Mouse (Mus musculus) spleen, adult 2 months (tissue): ENCODE measurements around the gene Gm14151. TPM values are rescaled to one million over a fixed set of nuclear protein-coding genes. Genes with fewer than 3 reads are reported as not detected.
"Not testable (repeated sequence)": the region's sequence is repeated elsewhere in the genome, so short reads cannot be mapped to it uniquely, and the experiment has no call there.

Experiments
- DNase-seq, 2 experiments: peaks; one replicate each; pipeline versions ENCODE4 v3.0.0 to v3.0.0-alpha.2; 2012 to 2021; ENCODE audit warnings: low spot score in 2 of 2, low read depth in 1 of 2
- H3K27ac ChIP-seq: fragments of 200-500 bp; 2 replicates; pipeline ENCODE4 v1.5.1; 2012; ENCODE audit warnings: low read length, inconsistent platforms; ENCODE audit not compliant: insufficient read depth
- H3K27me3 ChIP-seq: fragments of 200-500 bp; 2 replicates; pipeline ENCODE4 v1.6.1; 2012; ENCODE audit warnings: mild to moderate bottlenecking, moderate library complexity, low read length, inconsistent platforms; ENCODE audit not compliant: control insufficient read depth, insufficient read depth
- H3K36me3 ChIP-seq: fragments of 200-500 bp; 2 replicates; pipeline ENCODE4 v1.6.1; 2012; ENCODE audit warnings: mild to moderate bottlenecking, low read length, inconsistent platforms; ENCODE audit not compliant: control insufficient read depth, insufficient read depth
- H3K4me1 ChIP-seq: fragments of 200-500 bp; 2 replicates; pipeline ENCODE4 v1.6.1; 2011; ENCODE audit warnings: inconsistent platforms; ENCODE audit not compliant: control insufficient read depth, insufficient read depth, insufficient read length
- H3K4me3 ChIP-seq: fragments of 200-500 bp; 2 replicates; pipeline ENCODE4 v1.5.1; 2011; ENCODE audit warnings: mild to moderate bottlenecking, inconsistent platforms; ENCODE audit not compliant: insufficient read depth, insufficient read length; ENCODE audit errors: extremely low read depth
- CTCF ChIP-seq: fragments of 200-500 bp; IDR thresholded peaks from 2 replicates; pipeline ENCODE4 v1.5.1; 2011; ENCODE audit warnings: mild to moderate bottlenecking, inconsistent platforms; ENCODE audit not compliant: insufficient read depth, insufficient read length, insufficient replicate concordance; ENCODE audit errors: extremely low read depth
- POLR2A ChIP-seq: fragments of 200-500 bp; IDR thresholded peaks from 2 replicates; pipeline ENCODE4 v1.6.1; 2011; ENCODE audit warnings: low read depth, low read length, inconsistent platforms
- WGBS: fragments of 180-500 bp; shearing (Covaris S2); methylation state at CpG from one replicate; pipeline ENCODE4 v1.1.7; 2018; 5-methylcytosine and 5-hydroxymethylcytosine counted together
- polyA plus RNA-seq: library from polyadenylated mRNA; depleted of rRNA; stranded (reverse); fragments of >200 nt; gene quantifications from 2 replicates; pipeline ENCODE4 v1.2.3, GENCODE M21; 2012; rRNA removed

Gm14151 gene
- not detected in 2 replicates for polyA plus RNA-seq

DNA sequence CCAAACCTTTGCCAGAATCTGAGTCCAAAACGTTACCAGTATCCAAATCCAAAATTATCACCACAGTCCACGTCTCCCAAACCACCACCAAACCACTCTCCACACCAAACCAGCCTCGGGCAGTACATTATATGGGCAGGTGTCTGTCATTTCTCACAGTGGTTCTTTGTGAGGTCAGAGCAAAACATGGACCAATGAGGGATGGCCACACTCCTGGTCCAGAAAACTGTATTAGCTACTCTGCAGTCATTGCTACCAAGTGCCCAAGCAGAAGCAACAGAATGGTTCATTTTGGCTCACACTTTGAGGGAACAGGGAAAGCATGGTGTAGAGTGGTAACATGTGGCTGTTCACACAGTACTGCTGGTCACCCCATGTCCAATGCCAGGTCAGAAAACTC lies at the start of gene Gm14151:
TSS of gene Gm14151 (minus strand) at position 101 of the 400 bp plus-strand sequence.
- H3K27ac ChIP-seq, DNase-seq, H3K4me1 ChIP-seq, H3K4me3 ChIP-seq, H3K36me3 ChIP-seq, H3K27me3 ChIP-seq: not testable (repeated sequence)
- no CpG with 5 or more reads among the region's 3 CpGs for WGBS

GRCm38 (mm10) chr2:151097945-151098344 lies 5.8 kb upstream of the Gm14151 start, which contains the start of gene Gm14147:
Gene Gm14147 (plus strand): TSS chr2:151098245.
- DNase-seq, H3K27ac ChIP-seq, H3K27me3 ChIP-seq, H3K36me3 ChIP-seq, H3K4me1 ChIP-seq, H3K4me3 ChIP-seq: not testable (repeated sequence)
- no CpG with 5 or more reads among the region's 3 CpGs for WGBS

- WGBS, result 89% methylated on average over 1 of the region's 1 CpGs
- TF ChIP-seq POLR2A (no peak), CTCF (no peak)
- no peaks in the 10 kb centered on the region for H3K36me3 ChIP-seq
- H3K27me3 ChIP-seq, result no peaks in the 10 kb centered on the region
- H3K4me3 ChIP-seq, result no peak overlapping the region
- H3K27ac ChIP-seq, result no peak overlapping the region
- H3K4me1 ChIP-seq, result no peaks in the 10 kb centered on the region
- no peak for DNase-seq
These were observed 35.5 kb downstream of the Gm14151 start for GRCm38 (mm10) chr2:151056637-151057036.

DNA sequence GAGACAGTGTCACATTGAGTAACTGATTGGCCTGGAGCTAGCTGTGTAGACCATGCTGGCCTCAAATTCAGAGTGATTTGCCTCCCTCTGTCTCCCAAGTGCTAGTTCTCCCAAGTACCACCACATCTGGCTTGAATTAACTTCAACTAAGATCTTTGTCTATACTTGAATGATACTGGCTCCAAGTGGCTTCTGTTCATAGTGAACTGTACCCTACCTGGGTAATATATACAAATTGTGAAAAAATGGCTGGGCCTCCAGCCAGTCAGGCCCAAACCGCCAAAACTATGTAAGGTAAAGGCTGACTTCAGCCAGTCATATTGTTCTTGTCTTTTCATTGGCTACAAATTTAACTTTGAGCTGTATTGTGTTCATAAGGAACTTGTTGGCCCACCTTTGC lies 51.7 kb downstream of the Gm14151 start:
- WGBS, result 98% methylated on average over 1 of the region's 1 CpGs
- no peak overlapping the region for H3K4me3 ChIP-seq
- no peak overlapping the region for H3K27ac ChIP-seq

GRCm38 (mm10) chr2:151039726-151040125 lies 52.4 kb downstream of the Gm14151 start:
- Histone ChIP-seq H3K27me3 (no peaks in the 10 kb centered on the region), H3K27ac (0 out of 2 replicates have a peak overlapping the region, but pooled peaks have one; percentile 0), H3K4me1 (no peaks in the 10 kb centered on the region), H3K4me3 (peak overlapping the region; percentile 82), H3K36me3 (no peaks in the 10 kb centered on the region)
- 20% methylated on average over 8 of the region's 8 CpGs for WGBS
- no peak for DNase-seq
- TF ChIP-seq POLR2A, result no peak
- no peak for TF ChIP-seq CTCF

More for the DNA sequence above, 51.7 kb downstream of the Gm14151 start:
- H3K36me3 ChIP-seq, result no peaks in the 10 kb centered on the region
- no peaks in the 10 kb centered on the region for H3K4me1 ChIP-seq
- H3K27me3 ChIP-seq, result no peaks in the 10 kb centered on the region
- DNase-seq, result no peak
- TF ChIP-seq POLR2A (no peak), CTCF (no peak)

GRCm38 (mm10) chr2:151039232-151039695 lies 52.9 kb downstream of the Gm14151 start, which contains the start of the genes Ninl and Nanp:
Gene Ninl (minus strand): TSS chr2:151039382.
Gene Nanp (minus strand): TSS chr2:151039398.
- TF ChIP-seq CTCF, result no peak
- TF ChIP-seq POLR2A, result no peak; the same call in 1 of the 2 replicates
- WGBS, result 1% methylated on average over 34 of the region's 34 CpGs

GRCm38 (mm10) chr2:151038811-151039222 lies 53.3 kb downstream of the Gm14151 start:
- Histone ChIP-seq H3K4me1 (no peaks in the 10 kb centered on the region), H3K27ac (peak overlapping the region; percentile 62), H3K27me3 (no peaks in the 10 kb centered on the region), H3K4me3 (peak overlapping the region; percentile 82), H3K36me3 (no peaks in the 10 kb centered on the region)
- peak in 1 of 2 experiments; percentile 4 for DNase-seq
- TF ChIP-seq POLR2A, result no peak; the same call in 1 of the 2 replicates
- no peak for TF ChIP-seq CTCF
- under 1% methylated on average over 30 of the region's 30 CpGs for WGBS

More at GRCm38 (mm10) chr2:151039232-151039695, 52.9 kb downstream of the Gm14151 start, which contains the start of the genes Ninl and Nanp:
- peak; percentile 85 to 92 for DNase-seq
- Histone ChIP-seq H3K36me3 (no peaks in the 10 kb centered on the region), H3K27me3 (no peaks in the 10 kb centered on the region), H3K4me3 (peak within 1 kb of the TSS; percentile 82), H3K27ac (peak within 1 kb of the TSS; percentile 62), H3K4me1 (no peaks in the 10 kb centered on the region)
